Mouse (Mus musculus) Muller cell, postnatal 12 days (primary cell): ENCODE data around the gene Trmo.

ENCODE experiments used
- DNase-seq: peaks from one replicate; pipeline ENCODE4 v3.0.0-alpha.2; 2015; ENCODE audit errors: inconsistent ontology term

The Trmo gene

GRCm38 (mm10) chr4:46371030-46371429, 18.2 kb downstream of the Trmo start:
- DNase-seq = peak; percentile 89

- DNase-seq = peak; percentile 51
Observed at GRCm38 (mm10) chr4:46370406-46370805, 18.8 kb downstream of the Trmo start.

- DNase-seq = no peak
Observed at GRCm38 (mm10) chr4:46369070-46369469, 20.2 kb downstream of the Trmo start.

DNA sequence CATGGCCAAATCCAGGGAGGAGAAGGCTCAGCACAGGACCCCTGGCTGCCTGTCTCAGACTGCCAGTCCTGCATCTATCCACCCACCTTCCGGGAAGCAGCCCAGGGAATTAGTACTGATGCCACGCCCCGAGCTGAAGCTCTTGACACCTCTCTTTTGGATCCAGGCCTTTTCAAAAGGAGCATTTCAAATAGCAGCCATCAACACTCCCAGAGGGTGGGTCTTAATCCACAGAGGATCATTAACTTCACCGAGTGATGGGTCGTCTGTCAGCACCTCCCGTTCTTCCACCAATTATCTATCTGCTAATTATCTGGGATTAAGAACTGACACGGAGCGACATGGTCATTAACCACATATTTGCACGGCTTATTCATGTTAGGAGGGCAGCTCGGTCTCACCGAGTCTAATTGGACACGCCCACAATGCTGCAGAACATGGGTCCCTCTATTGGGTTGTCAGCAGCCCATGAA, 21.7 kb downstream of the Trmo start:
- DNase-seq = peak; percentile 49

DNA sequence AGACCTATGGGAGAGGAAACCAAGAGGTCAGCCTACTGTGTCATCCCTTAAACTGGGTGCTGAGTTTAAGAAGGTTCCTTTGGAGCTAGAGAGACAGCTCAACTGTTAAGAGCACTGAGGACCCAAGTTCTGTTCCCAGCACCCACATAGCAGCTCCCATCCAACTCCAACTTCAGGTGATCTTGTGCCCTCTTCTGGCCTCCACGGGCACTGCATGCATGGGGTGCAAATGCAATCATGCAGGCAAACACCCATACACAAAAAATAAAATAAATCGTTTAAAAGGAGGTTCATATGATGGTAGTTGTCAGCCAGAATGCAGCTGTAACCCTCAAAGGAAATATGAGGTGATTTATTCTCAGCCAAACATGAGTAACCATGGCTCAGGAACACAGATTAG, 24.9 kb downstream of the Trmo start:
- DNase-seq = no peak

- DNase-seq = no peak
Observed at GRCm38 (mm10) chr4:46361258-46361657, 28.0 kb downstream of the Trmo start.

DNA sequence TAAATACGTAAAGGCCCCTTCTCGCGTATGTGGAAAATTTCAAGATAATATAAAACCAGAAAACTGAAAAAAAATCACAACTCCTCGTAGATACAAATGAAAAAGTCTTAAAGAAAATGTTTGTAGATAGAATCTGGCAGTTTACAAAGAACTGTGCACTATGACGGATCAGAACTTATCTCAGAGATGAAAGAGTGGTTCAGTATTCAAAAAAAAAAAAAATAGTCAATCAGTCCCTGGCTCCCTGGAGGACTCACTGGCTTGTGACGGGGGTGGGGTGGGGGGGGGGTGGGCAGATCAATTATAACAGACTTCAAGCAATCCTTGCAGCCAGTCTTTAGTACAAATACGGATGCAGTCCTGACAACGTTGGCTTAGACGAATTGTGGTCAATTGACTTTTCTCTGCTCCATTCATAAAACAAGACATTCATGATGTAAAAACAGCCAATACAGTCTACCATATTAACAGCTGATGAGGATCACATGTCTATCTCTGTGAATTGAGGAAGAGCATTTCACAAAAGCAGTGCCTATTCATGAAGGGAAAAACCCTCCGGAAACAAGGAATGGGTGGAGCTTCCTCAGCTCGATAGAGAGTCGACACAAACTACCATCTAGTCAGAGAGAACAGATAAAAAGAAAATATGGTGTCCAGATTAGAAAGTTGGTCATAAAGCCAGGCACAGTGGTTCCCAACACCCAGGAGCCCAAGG, 29.5 kb downstream of the Trmo start:
- no peak for DNase-seq

GRCm38 (mm10) chr4:46356351-46357133, 32.7 kb downstream of the Trmo start:
- DNase-seq = peak; percentile 80

DNA sequence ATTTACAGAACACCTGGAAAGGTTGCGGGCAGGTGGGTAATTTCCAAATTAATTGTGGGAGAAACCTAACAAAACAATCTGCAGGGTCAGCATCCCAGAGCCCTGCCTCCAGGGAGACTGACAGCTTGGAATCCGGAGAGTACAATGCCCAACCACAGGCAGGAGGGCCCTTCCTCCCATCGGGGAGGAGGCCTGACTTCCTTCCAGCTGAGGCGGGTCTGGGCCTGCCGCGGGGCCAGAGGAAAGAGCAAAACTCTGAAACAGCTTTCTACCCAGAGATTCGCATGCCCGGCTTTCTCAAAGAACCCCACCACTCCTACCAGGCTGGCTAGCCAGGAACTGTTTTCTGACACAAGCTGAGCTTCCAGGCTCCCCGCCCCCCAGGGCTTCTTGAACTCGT, 36.2 kb downstream of the Trmo start:
- DNase-seq = peak; percentile 33

DNA sequence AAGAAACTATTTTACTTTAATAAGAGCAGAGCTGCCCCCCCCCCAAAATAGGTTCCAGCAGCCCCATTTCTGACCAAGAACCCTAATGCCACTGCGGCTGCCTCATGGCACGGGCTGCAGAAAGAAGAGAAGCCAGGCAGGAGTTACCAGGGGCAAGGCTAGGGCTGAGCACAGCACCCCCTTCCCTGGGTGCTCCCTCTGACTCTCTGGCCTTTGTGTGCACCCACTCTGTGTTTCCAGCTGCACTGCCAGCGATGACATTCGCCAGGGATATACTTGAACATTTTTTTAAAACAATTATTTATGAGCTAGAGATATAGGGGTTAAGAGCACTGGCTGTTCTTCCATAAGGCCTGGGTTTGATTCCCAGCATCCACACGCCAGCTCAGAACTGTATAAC, 39.7 kb downstream of the Trmo start:
- DNase-seq = no peak

DNA sequence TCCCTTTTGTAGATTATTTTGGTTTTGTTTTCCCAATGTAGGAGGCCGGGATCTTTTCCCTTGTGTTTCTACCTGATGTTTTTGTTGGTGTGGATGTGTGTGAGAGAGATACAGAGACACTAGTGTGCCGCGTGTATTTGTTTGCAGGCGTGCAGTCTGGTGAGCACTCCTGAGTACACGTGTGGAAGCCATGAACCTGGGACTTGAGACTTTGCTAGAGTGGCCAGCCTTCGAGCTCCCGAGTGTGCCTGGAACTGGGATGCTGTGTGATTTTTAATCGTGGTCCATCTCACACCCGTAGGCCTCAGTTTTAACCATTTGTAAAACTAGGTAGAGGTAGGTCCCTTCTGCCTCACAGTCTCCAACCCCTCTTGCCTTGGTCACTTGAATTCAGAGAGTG, 40.3 kb downstream of the Trmo start:
- DNase-seq = no peak

- DNase-seq = peak; percentile 15
Observed at GRCm38 (mm10) chr4:46347580-46348515, 41.4 kb downstream of the Trmo start.

DNA sequence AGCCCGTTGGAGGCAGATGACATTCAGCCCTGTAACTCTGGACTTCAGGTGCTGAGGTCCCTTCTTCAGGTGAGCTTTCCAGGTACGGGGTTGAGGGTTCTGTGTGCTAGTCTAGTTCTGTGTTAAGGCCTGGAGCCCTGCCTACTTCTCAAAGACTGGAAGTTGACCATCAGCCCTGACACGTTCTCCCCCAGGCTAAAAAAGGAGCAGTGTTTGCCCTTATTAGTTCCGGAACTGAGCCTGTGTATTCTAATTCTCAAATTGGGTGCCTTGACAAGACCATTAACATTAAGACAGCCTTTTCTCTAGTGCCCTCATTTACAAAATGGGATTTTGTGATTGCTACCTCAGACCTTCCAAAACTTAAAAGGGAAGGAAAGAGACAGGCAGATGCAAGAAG, 42.1 kb downstream of the Trmo start:
- DNase-seq = no peak

- no peak for DNase-seq
Observed at GRCm38 (mm10) chr4:46346221-46346620, 43.0 kb downstream of the Trmo start.

- no peak for DNase-seq
Observed at GRCm38 (mm10) chr4:46345773-46346100, 43.5 kb downstream of the Trmo start.

DNA sequence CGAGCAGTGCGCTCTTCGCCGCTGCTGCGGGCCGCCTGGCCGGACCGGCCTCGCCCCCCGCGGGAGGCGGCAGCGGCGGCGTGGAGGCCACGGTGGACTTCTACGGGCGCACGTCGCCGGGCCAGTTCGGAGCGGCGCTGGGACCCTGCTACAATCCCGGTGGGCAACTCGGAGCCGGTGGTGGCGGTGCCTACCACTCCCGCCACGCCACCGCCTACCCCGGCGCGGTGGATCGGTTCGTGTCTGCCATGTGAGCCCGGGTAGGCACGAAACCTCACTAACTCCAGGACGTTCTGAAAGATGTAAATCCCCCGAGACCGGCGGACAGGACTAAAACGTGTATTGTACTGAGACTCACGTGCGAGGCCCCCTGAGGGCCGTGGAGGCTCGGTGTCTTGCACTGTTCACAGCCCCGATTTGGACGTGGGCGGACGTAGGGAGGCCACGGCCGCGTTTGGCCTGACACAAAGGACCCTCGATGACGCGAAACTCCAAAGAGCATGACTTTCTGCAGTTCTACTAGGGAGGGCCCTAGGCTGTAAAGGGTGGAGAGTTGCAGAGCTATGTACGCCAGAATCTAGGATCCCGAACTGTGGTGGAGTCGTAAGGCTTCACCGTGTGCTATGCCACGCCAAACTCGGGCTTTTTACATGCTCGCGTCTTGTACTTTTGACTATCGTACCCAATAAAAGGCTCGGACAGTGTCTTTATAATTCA, 44.0 kb downstream of the Trmo start:
- no peak for DNase-seq

DNA sequence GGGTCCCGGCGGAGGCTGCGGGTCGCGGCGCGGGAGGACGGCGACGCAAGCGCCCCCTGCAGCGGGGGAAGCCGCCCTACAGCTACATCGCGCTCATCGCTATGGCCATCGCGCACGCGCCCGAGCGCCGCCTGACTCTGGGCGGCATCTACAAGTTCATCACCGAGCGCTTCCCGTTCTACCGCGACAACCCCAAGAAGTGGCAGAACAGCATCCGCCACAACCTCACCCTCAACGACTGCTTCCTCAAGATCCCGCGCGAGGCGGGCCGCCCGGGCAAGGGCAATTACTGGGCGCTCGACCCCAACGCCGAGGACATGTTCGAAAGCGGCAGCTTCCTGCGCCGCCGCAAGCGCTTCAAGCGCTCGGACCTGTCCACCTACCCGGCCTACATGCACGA, 44.9 kb downstream of the Trmo start:
- peak; percentile 18 for DNase-seq

DNA sequence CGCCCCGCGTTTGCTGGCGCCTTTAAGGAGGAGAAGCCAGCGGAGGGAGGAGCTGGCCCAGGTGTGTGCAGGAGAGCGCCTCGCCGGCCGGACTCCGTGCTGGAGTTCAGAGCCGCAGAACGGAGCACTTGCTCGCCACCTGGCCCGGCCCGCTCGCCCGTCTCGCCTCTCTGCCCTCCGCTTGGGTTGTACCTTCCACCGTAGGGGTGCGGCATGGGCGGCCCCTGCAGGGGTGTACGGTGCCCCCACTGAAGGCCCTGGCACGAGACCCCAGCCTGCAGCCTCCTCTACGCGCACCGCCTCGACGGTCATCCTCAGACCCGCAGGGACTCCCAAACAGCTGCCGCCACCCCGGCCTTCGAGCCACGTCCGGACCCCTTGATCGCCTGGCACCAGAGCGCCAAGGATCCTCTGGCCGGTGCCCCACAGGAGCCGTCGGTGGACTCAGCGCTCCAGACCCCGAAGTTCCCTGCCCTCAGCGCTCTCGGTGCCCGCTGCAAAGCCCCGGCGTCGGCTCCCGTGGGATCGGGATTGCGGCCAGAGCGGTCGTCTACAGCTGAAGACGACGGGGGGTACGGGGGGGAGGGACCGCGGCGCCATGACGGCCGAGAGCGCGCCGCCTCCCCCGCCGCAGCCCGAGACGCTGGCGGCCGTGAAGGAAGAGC, 45.5 kb downstream of the Trmo start, which contains the start of gene Foxe1:
Gene Foxe1, plus strand, starts transcription at position 14 of the 665 bp plus-strand sequence.
- no peak for DNase-seq

- peak; percentile 36 for DNase-seq
Observed at GRCm38 (mm10) chr4:46342711-46343286, 46.4 kb downstream of the Trmo start.
